Mouse (Mus musculus): ENCODE measurements around the gene Rab3ip.

The Rab3ip gene

DNA sequence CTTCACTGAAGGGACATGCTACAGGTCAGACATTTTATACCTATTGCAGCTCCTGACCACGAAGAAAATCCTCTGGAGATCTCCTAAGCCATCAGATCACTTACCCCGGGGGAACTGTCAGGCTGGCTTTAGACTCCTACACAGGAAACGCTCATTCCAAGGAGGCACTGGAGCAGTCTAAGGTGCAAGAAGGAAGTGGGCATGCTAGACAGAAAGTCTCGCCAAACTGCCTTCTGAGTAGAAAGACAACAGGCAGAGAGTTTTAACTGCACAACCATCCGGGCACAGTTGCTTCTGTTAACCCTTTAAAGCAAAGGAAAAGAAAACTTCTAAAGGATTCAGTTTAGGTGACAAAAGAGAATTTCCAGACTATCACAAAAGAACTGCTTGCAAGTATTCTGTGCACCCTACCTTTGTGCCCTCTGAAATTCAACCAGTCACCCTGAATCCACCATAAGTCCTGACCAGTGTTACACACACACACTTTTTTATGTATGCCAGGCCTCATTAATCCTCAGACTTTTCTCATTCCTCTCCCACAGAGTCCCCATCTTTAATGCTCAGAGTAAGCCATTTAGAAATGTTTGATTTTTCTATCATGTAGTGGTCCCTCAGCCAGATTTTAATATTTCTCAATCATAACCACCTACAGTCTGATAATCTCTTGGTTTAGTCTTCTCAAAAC is 7.4 kb upstream of the Rab3ip start:
- no peak for DNase-seq (ENCODE audit: low spot score)

DNA sequence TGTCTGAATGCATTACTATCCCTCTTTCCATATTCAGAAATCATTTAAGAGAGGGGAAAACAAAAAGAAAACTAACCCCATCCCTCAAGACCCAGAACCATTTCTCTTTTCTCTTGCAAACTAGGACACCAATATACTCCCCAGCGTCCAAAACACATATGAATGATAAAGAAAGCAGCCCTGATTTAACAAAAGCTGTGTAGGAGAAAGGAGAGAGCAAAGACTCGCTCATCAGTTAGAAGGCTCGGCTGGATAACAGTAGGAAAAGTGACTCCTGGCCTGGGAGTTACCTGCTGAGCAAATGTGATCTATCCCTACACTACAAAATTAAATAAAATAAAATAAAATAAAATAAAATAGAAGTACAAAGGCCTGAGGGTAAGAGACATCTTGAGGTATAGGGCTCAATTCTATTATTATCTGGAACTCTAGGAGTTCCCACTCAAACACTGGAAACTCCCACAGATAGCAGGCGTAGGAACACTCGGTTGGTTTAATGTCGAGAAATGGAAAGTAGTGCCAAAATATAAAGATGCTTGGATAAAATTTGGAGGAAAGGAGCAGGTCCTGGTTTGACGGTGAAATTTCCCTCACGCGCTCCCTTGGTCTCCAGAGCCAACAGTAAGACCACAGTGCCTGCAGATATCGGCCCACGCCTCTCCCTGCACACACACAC is 6.1 kb upstream of the Rab3ip start:
- DNase-seq (ENCODE audit: low spot score) = no peak

DNA sequence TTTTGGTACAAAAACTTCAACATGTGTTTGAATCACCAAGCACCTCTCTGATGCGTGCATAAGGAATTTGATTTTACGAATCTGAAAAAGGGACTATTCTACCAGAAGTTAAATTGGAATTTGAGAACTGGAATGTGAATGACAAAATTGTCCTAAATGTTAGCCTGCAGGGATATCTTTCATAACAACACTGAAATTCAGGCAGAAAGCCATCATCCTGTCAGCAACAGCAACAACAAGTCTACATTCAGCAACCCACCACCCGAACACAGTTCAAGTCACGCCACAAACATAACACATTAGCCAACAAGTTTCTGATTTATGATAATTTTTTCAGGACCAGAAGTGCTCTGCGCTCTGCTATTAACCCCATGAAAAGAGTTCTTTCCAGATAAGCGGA is 4.6 kb upstream of the Rab3ip start:
- no peak for DNase-seq (ENCODE audit: low spot score)

DNA sequence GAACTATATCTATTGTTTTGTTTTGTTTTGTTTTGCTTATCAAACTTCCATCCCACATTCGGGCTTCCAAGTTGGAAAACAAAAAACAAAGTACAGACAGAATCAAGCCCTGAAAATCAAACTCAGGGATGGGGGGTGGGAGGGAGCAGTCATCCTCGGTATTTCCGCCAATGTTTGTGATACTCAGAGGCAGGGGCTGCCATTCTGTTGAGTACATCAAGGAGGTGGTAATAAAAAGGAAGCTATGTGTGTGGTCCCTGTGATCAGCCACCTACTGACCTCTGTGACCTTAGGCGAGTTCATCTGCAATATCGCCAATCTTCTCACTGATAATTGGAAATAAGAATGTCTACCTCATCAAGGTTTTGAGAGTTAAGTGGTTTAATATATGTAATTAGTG is 317 bp upstream of the Rab3ip start:
- DNase-seq (ENCODE audit: low spot score) = no peak

DNA sequence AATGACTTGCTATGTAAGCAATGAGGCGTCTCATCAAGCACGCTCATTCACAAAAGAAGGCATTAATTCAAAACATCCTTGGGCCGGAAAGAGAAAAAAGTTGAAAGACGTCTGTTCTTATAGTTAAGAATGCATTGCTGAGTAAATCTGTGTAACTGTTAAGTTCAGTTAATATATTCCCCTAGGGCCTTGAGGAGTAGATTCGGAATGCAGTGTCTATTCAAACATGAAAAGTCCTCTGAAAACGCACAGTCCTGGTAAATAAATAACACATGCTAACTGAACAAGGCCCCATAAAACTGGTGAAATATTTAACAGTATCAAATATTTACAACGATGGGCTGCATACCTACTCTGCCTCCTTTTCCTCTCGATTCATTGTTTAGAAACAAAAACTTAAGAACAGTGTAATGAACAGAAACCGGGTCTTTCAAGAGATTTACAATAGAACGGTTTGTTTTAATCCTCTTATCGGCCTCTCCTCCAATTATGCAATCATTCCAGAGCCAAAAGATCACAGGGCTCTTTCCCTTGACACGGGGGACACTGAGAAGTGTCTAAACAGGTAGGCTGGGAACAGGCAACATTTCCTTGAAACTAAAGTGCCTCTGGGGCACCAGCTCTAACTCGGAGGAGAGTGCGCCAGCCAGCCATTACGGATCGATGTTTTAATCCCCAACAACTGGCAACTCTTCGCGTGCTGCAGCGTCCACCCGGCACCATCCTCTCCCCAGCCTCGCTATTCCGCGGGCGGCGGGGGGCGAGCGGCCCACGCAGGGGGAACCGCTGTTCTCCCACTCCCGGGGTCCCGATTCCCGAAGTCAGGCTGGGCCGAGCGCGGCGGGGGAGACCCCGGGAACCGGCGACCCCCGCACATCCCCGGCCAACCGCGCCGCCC is 1.2 kb downstream of the Rab3ip start:
- peak; percentile 4 for DNase-seq (ENCODE audit: low spot score)

DNA sequence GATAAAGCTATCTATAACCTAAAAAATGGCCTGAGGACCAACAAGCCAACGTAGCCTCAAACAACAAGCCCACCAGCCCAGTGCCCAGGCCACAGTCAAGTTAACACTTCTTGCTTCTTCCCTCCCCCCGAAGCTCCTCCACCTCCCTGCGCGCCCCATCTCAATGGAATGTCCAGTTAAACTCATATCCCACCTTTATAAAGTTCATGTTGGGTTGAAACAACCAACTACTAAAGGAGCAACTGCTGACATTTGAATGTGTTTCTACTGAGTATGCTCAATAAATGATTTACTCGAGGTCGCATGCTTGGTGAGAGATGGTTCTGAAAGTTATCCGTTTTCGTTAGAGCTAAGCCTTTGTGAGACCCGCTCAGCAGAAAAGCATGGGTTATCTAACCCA is 2.2 kb downstream of the Rab3ip start:
- DNase-seq (ENCODE audit: low spot score) = no peak

DNA sequence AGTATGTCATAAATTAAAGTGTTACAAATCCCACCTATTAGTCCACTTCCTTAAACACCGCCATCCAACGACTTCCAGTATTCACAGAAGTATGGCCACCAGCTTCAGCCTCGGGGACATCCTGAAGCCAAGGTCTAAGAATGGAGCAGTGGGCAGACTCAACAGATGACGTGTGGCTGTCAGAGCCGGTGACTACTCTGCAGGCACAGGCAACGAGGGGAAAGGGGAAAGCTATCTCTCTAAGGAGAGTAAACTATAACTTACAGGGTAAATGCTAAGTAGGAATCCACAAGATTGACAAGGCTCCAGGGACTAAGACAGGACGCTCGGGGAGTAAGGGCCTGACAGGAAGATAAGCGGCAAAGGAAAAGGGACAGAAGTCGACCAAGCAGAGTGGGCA is 5.6 kb downstream of the Rab3ip start:
- no peak for DNase-seq (ENCODE audit: low spot score)

DNA sequence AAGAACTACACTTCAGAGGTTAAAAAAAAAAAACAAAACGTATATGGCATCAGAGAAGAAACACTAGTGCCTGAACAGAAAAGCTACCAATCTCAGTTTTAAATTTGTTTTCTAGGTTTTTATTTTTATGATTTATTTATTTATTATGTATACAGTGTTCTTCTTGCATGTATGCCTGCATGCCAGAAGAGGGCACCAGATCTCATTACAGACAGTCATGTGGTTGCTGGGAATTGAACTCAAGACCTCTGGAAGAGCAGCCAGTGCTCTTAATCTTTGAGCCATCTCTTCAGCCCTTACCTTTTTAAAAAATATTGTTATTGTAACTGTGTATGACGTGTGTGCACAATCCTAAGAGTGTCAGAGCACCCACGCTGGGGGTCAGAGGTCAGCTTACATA is 6.4 kb downstream of the Rab3ip start:
- DNase-seq (ENCODE audit: low spot score) = no peak

DNA sequence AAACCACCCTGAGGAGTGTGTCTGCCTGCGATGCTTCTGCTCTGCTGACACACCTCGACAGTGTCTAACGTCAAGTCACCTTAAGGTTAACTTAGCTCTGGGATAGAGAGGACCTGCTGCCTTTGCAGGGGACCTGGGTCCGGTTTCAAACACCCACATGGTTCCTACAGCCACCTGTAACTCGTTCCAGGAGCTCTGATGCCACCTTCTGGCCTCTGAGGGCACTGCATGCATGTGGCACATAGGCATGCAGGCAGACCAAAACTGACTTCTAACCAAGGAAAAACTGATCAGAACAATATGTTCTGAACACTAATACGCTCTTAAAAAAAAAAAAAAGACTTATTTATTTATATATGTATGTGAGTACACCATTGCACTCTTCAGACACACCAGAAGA is 7.5 kb downstream of the Rab3ip start:
- no peak for DNase-seq (ENCODE audit: low spot score)

DNA sequence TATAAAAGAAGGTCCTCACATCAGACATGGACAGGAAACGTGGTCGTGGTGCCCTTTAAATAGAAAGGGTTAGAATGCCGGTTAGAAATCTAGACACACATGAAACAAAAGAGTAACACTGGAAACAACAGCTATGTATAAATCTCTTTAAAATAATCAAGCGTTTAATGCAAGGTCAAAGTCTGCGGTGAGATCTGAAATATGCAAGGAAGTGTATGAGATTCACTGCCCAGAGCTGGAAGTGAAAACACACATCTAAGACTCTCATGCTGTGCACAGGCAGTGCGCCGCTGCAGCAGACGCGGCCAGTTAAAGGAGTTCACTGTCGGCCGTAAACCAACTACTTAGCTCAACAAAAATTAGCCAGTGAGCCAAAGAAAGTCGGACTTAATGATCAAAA is 15.5 kb downstream of the Rab3ip start:
- no peak for DNase-seq (ENCODE audit: low spot score)

DNA sequence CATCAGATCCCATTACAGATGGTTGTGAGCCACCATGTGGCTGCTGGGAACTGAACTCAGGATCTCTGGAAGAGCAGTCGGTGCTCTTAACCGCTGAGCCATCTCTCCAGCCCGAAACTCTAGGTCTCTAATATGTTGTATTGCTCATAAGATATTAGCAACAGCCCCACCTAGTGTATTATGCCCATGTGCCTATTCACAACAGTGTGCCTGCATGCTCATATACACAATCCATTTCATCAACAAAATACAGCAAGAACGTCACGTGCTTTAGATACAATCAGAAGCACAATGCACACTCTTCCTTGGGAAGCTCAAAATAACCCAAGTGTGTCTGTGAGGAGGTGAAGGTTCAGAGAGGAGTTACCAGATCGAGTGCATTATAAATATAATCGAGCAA is 16.8 kb downstream of the Rab3ip start:
- no peak for DNase-seq (ENCODE audit: low spot score)

DNA sequence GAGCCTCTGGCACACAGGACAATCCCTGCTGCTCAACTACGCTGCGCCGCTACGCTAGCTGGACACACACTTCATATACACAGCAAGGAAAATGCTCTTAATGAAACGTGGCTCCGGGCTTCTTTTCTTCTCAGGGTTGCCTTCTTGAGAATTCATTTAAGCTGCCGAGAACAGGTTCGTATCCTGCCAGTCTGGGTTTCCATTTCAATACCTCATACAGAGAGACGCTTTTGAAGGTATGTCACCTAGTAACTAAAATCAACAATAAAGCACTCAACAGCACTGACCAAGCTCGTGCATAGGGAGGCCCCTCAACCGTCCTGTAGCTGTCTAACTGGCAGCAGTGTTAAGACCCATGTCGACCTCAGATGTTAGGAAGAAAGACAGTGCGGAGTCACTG is 18.2 kb downstream of the Rab3ip start:
- DNase-seq (ENCODE audit: low spot score) = no peak

DNA sequence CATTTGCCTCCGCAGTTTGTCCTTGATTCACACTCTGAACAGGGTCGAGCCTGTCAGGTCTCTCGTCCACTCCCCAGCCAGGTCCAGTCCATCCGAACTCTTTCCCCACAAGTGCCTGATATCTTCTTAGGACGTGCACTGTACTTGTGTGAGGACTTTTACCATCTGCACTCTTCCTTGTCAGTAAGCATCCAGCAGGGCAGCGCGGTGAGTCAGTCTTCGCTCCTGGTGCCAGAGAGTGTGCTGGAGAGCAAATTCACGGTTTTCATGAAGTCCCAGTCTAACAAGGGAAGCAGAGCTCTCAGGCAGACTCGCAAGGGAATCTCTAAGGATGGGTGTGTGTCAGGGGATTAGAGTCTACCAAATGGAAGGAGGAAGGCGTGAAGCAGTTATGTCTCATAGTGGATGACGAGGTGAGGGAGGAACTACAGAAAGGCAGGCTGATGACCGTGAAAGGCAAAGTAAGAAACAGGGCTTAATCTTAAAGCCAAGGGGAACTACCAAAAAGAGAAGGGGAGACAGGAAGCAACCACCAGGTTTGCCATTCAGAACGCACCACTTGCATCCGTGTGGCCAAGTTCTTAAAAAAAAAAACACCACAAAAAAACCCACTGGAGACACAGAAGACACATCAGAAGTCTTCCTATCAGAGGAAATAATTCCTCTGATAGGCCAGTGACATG is 18.9 kb downstream of the Rab3ip start:
- no peak for DNase-seq (ENCODE audit: low spot score)

DNA sequence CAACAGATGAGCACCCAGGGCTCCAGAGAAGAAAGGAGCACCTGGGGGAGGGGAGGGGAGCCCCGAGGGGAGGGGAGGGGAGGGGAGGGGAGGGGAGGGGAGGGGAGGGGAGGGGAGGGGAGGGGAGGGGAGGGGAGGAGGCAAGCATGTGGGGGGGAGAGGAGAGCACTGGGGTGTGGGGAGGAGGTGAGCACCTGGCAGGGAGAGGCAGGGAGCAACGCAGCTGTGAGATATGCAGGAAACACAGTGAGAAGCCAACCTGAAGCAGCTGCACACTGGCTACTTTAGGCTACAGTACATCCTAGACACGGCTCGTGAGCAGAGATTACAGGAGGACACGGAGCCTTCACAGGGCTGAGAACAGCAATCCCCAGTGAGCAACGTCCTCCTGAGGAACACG is 19.6 kb downstream of the Rab3ip start:
- no peak for DNase-seq (ENCODE audit: low spot score)

DNA sequence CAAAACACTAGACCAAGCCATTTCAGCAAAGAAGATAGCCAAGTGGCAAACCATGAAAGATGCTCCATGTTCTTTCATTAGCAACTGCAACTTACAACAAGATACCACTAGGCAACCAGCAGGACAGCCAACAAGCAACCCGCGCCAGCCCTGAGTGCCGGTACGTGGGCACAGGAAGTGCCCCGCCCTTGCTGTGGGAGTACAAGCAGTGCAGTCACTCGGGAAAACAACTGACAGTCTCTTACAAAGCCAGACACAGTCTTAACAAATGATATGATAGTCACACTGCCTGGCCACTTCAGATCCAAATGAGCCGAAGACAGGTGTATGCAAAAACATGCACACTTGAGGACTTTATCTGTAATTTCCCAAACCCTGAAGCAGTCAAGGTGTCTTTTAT is 20.1 kb downstream of the Rab3ip start:
- no peak for DNase-seq (ENCODE audit: low spot score)

DNA sequence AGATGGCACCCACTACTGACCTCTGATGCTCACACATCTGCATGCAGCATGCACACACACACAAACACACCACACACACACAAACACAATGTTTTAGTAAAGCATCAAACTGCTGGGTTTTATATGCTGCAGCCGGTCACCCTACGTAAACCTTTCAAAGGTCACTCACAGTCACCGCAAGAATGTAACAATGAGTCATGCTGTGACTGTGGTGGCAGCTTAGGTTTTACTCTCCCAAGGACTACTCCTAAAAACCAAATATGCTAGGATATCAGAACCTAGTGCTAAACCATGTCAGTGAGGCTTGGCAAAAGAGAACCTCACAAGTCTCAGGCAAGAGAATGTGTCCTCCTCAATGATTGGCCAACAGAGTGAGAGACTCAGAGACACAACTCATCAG is 21.7 kb downstream of the Rab3ip start:
- DNase-seq (ENCODE audit: low spot score) = no peak

DNA sequence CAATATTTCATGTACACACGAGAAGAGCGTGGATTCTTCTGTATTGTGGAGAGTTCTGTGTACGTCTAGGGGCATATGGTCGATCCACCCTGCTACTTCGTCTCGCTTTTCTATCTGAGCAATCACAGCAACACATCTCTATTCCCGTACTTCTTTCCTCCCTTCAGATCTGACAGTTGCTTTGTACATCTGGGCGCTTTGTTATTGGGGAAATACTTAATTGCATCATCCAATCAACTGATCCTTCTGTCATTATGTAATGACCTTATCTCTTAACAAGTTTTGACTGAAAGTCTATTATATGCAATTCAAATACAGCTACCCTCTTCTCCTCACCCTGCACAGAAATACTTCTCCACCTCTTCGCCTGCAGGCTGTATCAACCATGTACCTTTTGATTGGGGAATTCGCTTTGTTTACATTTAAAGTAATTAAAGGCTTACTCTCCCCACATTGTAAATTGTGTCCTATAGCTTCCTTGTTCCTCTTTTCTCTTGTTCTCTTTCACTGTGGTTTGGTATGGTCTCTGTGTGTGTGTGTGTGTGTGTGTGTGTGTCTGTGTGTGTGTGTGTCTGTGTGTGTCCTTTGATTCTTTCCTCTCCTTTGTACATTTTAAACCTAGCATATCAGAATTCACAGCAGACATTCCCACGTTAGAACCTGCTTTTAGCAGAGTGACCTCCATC is 24.0 kb downstream of the Rab3ip start:
- DNase-seq (ENCODE audit: low spot score) = no peak

DNA sequence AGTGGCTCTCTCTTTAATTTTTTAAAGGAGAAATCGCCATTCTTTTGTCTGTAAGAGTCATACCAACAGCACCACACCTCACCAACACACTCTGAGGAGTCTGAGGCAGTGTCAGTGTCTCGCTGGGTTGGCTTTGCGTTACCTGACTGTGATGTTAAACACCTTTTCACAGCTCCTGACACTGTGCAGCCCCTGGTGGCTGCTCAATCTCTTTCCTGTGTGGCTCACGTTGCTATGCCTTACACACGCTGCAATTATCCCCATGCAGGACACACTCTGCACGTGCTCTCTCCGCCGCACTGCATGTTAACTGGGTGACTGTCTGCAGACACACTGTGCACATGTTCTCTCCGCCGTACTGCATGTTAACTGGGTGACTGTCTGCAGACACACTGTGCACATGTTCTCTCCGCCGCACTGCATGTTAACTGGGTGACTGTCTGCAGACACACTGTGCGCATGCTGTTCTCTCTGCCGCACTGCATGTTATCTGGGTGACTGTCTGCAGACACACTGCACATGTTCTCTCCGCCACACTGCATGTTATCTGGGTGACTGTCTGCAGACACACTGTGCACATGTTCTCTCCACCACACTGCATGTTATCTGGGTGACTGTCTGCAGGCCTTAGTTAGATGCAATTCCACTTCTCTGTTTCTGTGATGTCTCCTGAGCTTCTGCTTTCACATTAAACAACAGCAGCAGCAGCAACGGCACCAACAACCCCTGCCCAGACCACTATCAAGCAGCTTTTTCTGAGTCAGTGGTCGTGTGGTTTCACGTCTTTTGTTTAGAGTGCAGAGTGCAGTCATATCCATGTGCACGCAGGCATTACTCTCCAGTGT is 26.7 kb downstream of the Rab3ip start:
- DNase-seq (ENCODE audit: low spot score) = no peak

DNA sequence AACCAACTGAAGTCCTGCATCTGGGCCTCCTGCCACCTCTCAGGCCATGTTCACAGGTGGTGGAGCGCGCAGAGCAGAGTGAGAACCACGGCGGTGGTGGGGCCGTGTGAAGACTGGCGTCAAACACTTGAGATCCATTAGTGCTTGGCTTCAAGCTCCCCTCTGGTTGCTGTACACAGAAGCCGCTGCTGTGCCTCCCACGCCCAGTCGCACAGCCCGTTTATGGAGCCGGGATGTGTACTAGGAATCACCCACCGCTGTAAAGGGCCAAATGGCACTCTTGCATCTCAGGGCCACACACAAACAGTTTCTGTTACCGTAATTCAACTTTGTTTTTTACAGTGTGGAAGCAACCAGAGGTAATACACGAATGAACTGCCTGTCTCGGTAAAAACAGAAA is 28.4 kb downstream of the Rab3ip start:
- no peak for DNase-seq (ENCODE audit: low spot score)

DNA sequence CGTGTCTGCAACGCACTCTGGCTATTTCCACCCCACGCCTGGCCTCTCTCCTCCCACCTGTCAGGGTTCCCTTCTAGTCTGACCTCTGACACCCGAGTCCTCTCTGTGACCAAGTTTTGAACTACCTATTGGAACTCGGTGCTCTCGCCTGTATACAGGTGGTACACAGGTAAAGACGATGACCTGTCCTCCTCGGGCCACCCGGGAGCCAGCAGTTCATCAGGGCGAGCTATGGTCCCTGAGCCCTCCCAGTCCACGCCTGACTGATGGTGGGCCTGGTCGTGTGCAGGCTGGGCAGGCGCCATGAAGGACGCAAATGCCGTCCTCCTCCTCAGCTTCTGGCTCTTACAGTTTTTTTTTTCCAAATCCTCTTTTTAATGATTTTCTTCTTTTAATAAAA is 29.2 kb downstream of the Rab3ip start:
- DNase-seq (ENCODE audit: low spot score) = no peak

DNA sequence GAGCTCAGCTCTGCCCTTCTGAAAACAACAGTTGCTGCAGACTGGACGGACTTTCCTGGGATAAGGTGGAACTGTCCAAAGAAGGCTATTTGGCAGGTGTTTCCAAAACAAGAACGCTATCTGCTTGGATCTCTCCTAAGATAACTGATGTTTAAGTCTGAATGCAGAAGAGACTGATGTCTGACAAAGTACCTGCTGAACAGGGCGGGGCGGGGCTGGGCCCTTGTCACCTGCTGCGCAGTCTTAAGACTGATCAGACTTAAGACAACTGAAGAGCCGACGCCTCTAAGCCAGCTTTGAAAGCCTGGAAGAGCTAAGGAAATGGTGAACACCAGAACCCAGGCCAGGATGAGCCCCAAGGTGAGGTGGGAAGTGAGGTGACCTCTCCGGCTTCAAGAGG is 29.9 kb downstream of the Rab3ip start:
- no peak for DNase-seq (ENCODE audit: low spot score)
